Mouse (Mus musculus) cerebellum, adult 2 months (tissue): ENCODE data around the gene Fndc7.

Experiments used
- CTCF ChIP-seq: fragments of 200-500 bp; IDR thresholded peaks from 2 replicates; pipeline ENCODE4 v1.5.1; 2011; ENCODE audit warnings: low read depth, mild to moderate bottlenecking, control low read depth, low read length, moderate library complexity, borderline replicate concordance; ENCODE audit not compliant: insufficient read depth
- POLR2A ChIP-seq: fragments of 200-500 bp; IDR thresholded peaks from 2 replicates; pipeline ENCODE4 v1.6.1; 2011; ENCODE audit warnings: low read length, control low read depth, borderline replicate concordance; ENCODE audit not compliant: insufficient read depth

- TF ChIP-seq CTCF (no peak), POLR2A (no peak)
Observed at GRCm38 (mm10) chr3:108844521-108844920, 45.3 kb downstream of the Fndc7 start.
